36 mouse cellular contexts compared by ENCODE assay signal in the genomic region with DNA sequence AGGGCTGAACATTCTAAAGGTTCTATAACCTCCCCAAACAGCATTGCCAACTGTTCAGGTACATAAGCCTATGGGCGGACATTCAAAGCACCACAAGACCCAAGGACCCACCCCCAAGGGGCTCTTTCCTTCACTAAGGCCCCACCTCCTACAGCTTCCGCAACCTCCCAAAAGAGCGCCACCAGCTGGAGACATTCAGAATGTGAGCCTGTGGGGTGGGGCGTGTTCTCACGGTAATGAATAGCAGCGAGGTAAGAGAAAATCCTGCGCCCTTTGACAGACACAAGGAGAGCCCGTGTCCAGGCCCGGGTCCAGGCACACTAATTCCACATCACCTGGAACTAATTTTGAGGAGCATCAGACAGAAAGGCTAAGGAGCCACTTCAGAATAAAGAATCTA. TPM values are rescaled to one million over a fixed set of nuclear protein-coding genes. Genes with fewer than 3 reads are reported as not detected.
DNase-seq lines count a peak whose midpoint lies in the region; TF ChIP-seq lines count a peak whose summit lies in the region.
"Had no signal": no experiment of that assay in that cellular context is flagged by ENCODE, and none has a peak within 500 bp of the region (broad histone marks: within the 10 kb centered on the region; RNA-seq: fewer than 3 reads in every experiment).

No protein-coding gene starts in this region.

- H3K36me3 ChIP-seq in E14TG2a.4 (ENCODE audit: insufficient read depth, low read length) (no peaks in the 10 kb centered on the region), ES-Bruce4 (ENCODE audit: control insufficient read depth, insufficient read depth, low read length, poor library complexity, severe bottlenecking) (no peaks in the 10 kb centered on the region)
- H3K36me3 ChIP-seq: embryonic facial prominence, embryonic 15.5 days; kidney, embryonic 15.5 days; limb, embryonic 13.5 days; liver, embryonic 12.5 days; neural tube, embryonic 15.5 days had no signal

- H3K4me1 ChIP-seq in E14TG2a.4 (replicated peaks; ENCODE audit: low read depth, low read length): peaks cover 66% of the 10 kb centered on the region
- H3K4me1 ChIP-seq in ES-Bruce4 (ENCODE audit: control insufficient read depth, insufficient read depth, low read length): peaks cover 7% of the 10 kb centered on the region
- H3K4me1 ChIP-seq: forebrain, embryonic 13.5 days; liver, embryonic 12.5 days; neural tube, embryonic 15.5 days had no signal

- no peak for TF ChIP-seq EP300 in ES-Bruce4 (IDR thresholded peaks at IDR 0.05; ENCODE audit: insufficient read depth, low read depth, low read length)

- H3K27me3 ChIP-seq in E14TG2a.4 (ENCODE audit: insufficient read depth, low read length) (no peaks in the 10 kb centered on the region), ES-Bruce4 (ENCODE audit: control insufficient read depth, insufficient read depth, low read length, poor library complexity, severe bottlenecking) (no peaks in the 10 kb centered on the region)
- H3K27me3 ChIP-seq: embryonic facial prominence, embryonic 15.5 days; forebrain, embryonic 13.5 days; kidney, embryonic 15.5 days; liver, embryonic 12.5 days had no signal

- no peak for TF ChIP-seq POLR2A in ES-Bruce4 (IDR thresholded peaks at IDR 0.05; ENCODE audit: insufficient read depth, low read length)

- no peak overlapping the region for H3K4me3 ChIP-seq in layer of hippocampus, adult 2 months
- no peak overlapping the region for H3K4me3 ChIP-seq in E14TG2a.4 (replicated peaks; ENCODE audit: low read length)
- no peak overlapping the region for H3K4me3 ChIP-seq in ES-Bruce4 (ENCODE audit: low read depth, low read length)
- H3K4me3 ChIP-seq in gastrocnemius, adult 2 months: no peak overlapping the region
- H3K4me3 ChIP-seq: embryonic facial prominence, embryonic 15.5 days; forebrain, embryonic 13.5 days; kidney, embryonic 15.5 days; limb, embryonic 13.5 days; liver, embryonic 12.5 days; neural tube, embryonic 15.5 days had no signal

- H3K9me3 ChIP-seq in E14TG2a.4 (ENCODE audit: low read length): peaks cover 5% of the 10 kb centered on the region; the same call in 1 of the 2 replicates
- H3K9me3 ChIP-seq in ES-Bruce4 (replicated peaks; ENCODE audit: control insufficient read depth, insufficient read depth, low read length, poor library complexity, severe bottlenecking): peaks cover 4% of the 10 kb centered on the region; the same call in 1 of the 2 replicates
- H3K9me3 ChIP-seq: kidney, embryonic 15.5 days; liver, embryonic 12.5 days; neural tube, embryonic 15.5 days had no signal

- TF ChIP-seq CTCF in layer of hippocampus, adult 2 months (conservative IDR thresholded peaks at IDR 0.05): peak; percentile 26; the same call in 1 of the 2 replicates
- peak; percentile 83 for TF ChIP-seq CTCF in E14TG2a.4 (conservative IDR thresholded peaks at IDR 0.05; ENCODE audit: low read length)
- TF ChIP-seq CTCF in ES-Bruce4 (IDR thresholded peaks at IDR 0.05; ENCODE audit: low read depth, low read length): peak; percentile 73
- TF ChIP-seq CTCF in gastrocnemius, adult 2 months (IDR thresholded peaks at IDR 0.05): no peak

- H3K9ac ChIP-seq in ES-Bruce4 (ENCODE audit: low read depth, poor library complexity, severe bottlenecking): no peak overlapping the region
- H3K9ac ChIP-seq: embryonic facial prominence, embryonic 15.5 days; forebrain, embryonic 13.5 days; hindbrain, embryonic 14.5 days; kidney, embryonic 15.5 days; limb, embryonic 13.5 days; liver, embryonic 12.5 days; liver, postnatal 0 days; neural tube, embryonic 15.5 days had no signal

- intact Hi-C loops in gastrocnemius, adult 2 months (cut with DNase I): no loop called here

- DNase-seq in layer of hippocampus, adult 2 months (ENCODE audit: low spot score in 2 of 2): no peak
- DNase-seq in layer of hippocampus, adult 11-12 months (ENCODE audit: low spot score): no peak
- DNase-seq in ZHBTc4 (ENCODE audit: low read depth, low spot score): peak; percentile 94
- no peak for DNase-seq in layer of hippocampus, adult 8-10 months (ENCODE audit: low spot score in 2 of 2)
- no peak for DNase-seq in spleen, postnatal 36 days (ENCODE audit: low spot score in 2 of 2)
- no peak for DNase-seq in gastrocnemius, adult 2 months
- DNase-seq: adrenal gland, adult 8-10 months; B cell, adult 2 months; cerebellum, adult 2 months; cerebellum, postnatal 14 days; gastrocnemius, postnatal 25 days; heart, adult 11 months; heart, postnatal 4 days; kidney, adult 18-20 months; kidney, postnatal 25 days; layer of hippocampus, adult 9-11 months; liver, postnatal 0 days; lung, postnatal 10 days; midbrain, embryonic 14.5 days; retina, postnatal 1 day; right cerebral cortex, postnatal 14 days had no signal

- H3K27ac ChIP-seq in layer of hippocampus, adult 2 months: no peak overlapping the region
- H3K27ac ChIP-seq in ES-Bruce4 (ENCODE audit: insufficient read depth, low read length): no peak overlapping the region
- no peak overlapping the region for H3K27ac ChIP-seq in gastrocnemius, adult 2 months
- H3K27ac ChIP-seq: embryonic facial prominence, embryonic 15.5 days; forebrain, embryonic 13.5 days; hindbrain, embryonic 14.5 days; kidney, embryonic 15.5 days; limb, embryonic 13.5 days; liver, embryonic 12.5 days; macrophage; neural tube, embryonic 15.5 days had no signal

RNA-seq across cellular contexts. Expression of gene Sim2, which starts 20.5 kb away (rescaled TPM):
- total RNA-seq in layer of hippocampus, adult 2 months (2021): under 1 TPM; 0.28 to 0.64 TPM
- not detected in 2 replicates for polyA plus RNA-seq in ES-Bruce4 (2011; ENCODE audit: insufficient read depth, insufficient read length, low read depth, missing spikeins)
- 1 to 10 TPM in 1 of 4 experiments, under 1 TPM in 2, not detected in 1; 0.18 to 1.4 (median 0.23) TPM for total RNA-seq in layer of hippocampus, adult 8-10 months (2022)
- 10 to 100 TPM; 15.0 to 17.9 TPM for total RNA-seq in gastrocnemius, adult 2 months (2021)
- total RNA-seq: adrenal gland, adult 8-10 months; heart, postnatal 4 days; megakaryocyte-erythroid progenitor cell, adult 5-6 weeks had no signal
- polyA plus RNA-seq: cortical plate, adult 2 months; intestine, embryonic 14.5 days; liver, embryonic 12.5 days; liver, postnatal 0 days; macrophage; midbrain, embryonic 14.5 days; small intestine, adult 2 months had no signal

RNA-seq across cellular contexts. Expression of gene Cldn14, which starts 55.6 kb away (rescaled TPM):
- total RNA-seq in layer of hippocampus, adult 2 months (2021): under 1 TPM; 0.92 to 0.98 TPM
- 0.42 TPM in 1 of 2 replicates, not detected in the other for polyA plus RNA-seq in ES-Bruce4 (2011; ENCODE audit: insufficient read depth, insufficient read length, low read depth, missing spikeins)
- total RNA-seq in layer of hippocampus, adult 8-10 months (2022): 1 to 10 TPM in 3 of 4 experiments, under 1 TPM in 1; 0.72 to 1.4 (median 1.3) TPM
- not detected for total RNA-seq in gastrocnemius, adult 2 months (2021)
- total RNA-seq: adrenal gland, adult 8-10 months; gastrocnemius, postnatal 25 days; heart, postnatal 4 days; megakaryocyte-erythroid progenitor cell, adult 5-6 weeks had no signal
- polyA plus RNA-seq: forebrain, embryonic 13.5 days; heart, embryonic 16.5 days; hindbrain, embryonic 14.5 days; limb, embryonic 13.5 days; macrophage; midbrain, embryonic 14.5 days; neural tube, embryonic 15.5 days had no signal

Comparison
In these comparisons a context has a peak if more than half of its experiments do, and no peak if none do; other contexts are left out.
1. RNA of gene Sim2, which starts 20.5 kb away (total RNA-seq): 15.0 to 17.9 TPM in gastrocnemius, adult 2 months; 0.28 to 0.64 TPM in layer of hippocampus, adult 2 months and 0.18 to 1.4 TPM in layer of hippocampus, adult 8-10 months; every median in the first group is over 4 times any median in the second.